Mouse (Mus musculus): Measurements from ENCODE around the gene Camsap2. TPM values are rescaled to one million over a fixed set of nuclear protein-coding genes. Genes with fewer than 3 reads are reported as not detected.

Camsap2 gene
- 59.5 and 62.9 TPM in 2 replicates for polyA plus RNA-seq (2014; fragmentation: Nextera tagmentation; extraction: Ambion mirVana)

DNA sequence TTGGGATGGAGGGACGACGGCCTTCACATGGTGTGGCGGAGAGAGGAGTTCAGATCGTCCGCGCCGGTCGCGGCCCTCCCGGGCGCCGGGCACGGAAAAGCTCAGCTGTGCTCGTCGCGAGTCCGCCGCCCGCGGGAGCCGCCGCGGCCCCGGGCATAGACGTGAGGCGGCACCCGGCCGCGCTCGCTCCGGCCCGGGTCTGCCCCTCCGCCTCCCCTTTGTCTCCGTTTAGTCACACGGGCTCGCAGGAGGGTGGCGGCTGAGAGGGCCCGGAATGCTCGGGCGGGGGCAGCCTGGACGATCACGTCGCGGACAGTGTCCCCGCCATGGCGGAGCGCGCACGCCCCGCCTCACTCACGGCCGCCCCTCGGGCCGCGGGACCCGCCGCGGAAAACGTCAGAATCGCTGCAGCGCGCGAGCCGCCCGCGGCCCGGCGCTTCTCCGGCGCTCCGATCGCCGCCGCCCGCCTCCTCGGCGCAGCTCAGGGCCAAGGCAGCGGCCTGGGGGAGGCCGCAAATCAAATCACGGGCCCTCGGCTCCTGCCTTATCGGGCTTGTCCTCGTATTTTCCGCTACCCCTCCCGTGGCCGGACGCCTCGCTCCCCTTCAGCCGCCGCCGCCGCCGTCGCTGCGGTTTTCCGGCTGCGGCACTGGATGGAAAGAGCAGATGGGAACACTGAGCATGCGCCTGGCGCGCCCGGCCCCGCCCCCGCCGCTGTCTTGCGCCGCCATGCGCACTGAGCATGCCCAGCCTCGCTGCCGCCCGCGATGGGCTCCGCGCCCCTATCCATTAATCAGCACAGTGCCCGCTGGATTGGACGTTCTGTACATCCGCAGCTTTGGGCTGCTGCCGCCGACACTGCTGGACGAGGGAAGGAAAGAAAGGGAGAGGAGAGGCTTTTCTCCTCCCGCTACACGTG, at the start of gene Camsap2:
TSS of gene Camsap2 (minus strand) at position 651 of the 919 bp plus-strand sequence.
- H3K27me3 ChIP-seq (ENCODE audit: control insufficient read depth, insufficient read depth, low read length), result no peaks in the 10 kb centered on the region
- under 1% methylated on average over 113 of the region's 121 CpGs for WGBS
- peak; percentile 97 for ATAC-seq (ENCODE audit: low FRiP score)

GRCm38 (mm10) chr1:136395073-136395472, 49.2 kb upstream of the Camsap2 start:
- H3K4me3 ChIP-seq (replicated peaks; ENCODE audit: low read length), result no peak overlapping the region
- H3K9ac ChIP-seq, result no peak overlapping the region
- H3K36me3 ChIP-seq (replicated peaks; ENCODE audit: control insufficient read depth, insufficient read depth), result no peaks in the 10 kb centered on the region
- no peak for DNase-seq (ENCODE audit: low spot score)
- 53% methylated on average over 5 of the region's 5 CpGs for WGBS
- ATAC-seq (ENCODE audit: low FRiP score), result no peak
- H3K4me2 ChIP-seq (replicated peaks), result peak overlapping the region; percentile 33
- H3K27ac ChIP-seq, result no peak overlapping the region
- no peaks in the 10 kb centered on the region for H3K9me3 ChIP-seq (ENCODE audit: control insufficient read depth, low read length)
- H3K27me3 ChIP-seq (ENCODE audit: control insufficient read depth, insufficient read depth, low read length), result no peaks in the 10 kb centered on the region
- 0 out of 2 replicates have a peak, but pooled peaks cover 3% of the 10 kb centered on the region for H3K4me1 ChIP-seq (replicated peaks; ENCODE audit: control insufficient read depth, insufficient read depth, low read length)

More for the DNA sequence above, at the start of gene Camsap2:
- Histone ChIP-seq H3K4me1 (replicated peaks; ENCODE audit: control insufficient read depth, insufficient read depth, low read length) (peaks cover 29% of the 10 kb centered on the region), H3K4me3 (replicated peaks; ENCODE audit: low read length) (peak within 1 kb of the TSS; percentile 96), H3K36me3 (replicated peaks; ENCODE audit: control insufficient read depth, insufficient read depth) (no peaks in the 10 kb centered on the region), H3K9ac (peak within 1 kb of the TSS; percentile 98), H3K4me2 (replicated peaks) (peak within 1 kb of the TSS; percentile 82), H3K9me3 (ENCODE audit: control insufficient read depth, low read length) (no peaks in the 10 kb centered on the region), H3K27ac (peak within 1 kb of the TSS; percentile 99)
- peak; percentile 97 for DNase-seq (ENCODE audit: low spot score)

GRCm38 (mm10) chr1:136394506-136394905, 48.6 kb upstream of the Camsap2 start:
- DNase-seq (ENCODE audit: low spot score) (peak; percentile 49), ATAC-seq (ENCODE audit: low FRiP score) (no peak; the same call in 1 of the 2 replicates)
- H3K4me1 ChIP-seq (replicated peaks; ENCODE audit: control insufficient read depth, insufficient read depth, low read length), result 0 out of 2 replicates have a peak, but pooled peaks cover 3% of the 10 kb centered on the region
- no peaks in the 10 kb centered on the region for H3K36me3 ChIP-seq (replicated peaks; ENCODE audit: control insufficient read depth, insufficient read depth)
- WGBS, result 38% methylated on average over 10 of the region's 10 CpGs
- no peak overlapping the region for H3K27ac ChIP-seq
- no peaks in the 10 kb centered on the region for H3K27me3 ChIP-seq (ENCODE audit: control insufficient read depth, insufficient read depth, low read length)
- H3K9ac ChIP-seq, result no peak overlapping the region
- H3K9me3 ChIP-seq (ENCODE audit: control insufficient read depth, low read length), result no peaks in the 10 kb centered on the region
- H3K4me3 ChIP-seq (replicated peaks; ENCODE audit: low read length), result no peak overlapping the region
- H3K4me2 ChIP-seq (replicated peaks), result peak overlapping the region; percentile 33

DNA sequence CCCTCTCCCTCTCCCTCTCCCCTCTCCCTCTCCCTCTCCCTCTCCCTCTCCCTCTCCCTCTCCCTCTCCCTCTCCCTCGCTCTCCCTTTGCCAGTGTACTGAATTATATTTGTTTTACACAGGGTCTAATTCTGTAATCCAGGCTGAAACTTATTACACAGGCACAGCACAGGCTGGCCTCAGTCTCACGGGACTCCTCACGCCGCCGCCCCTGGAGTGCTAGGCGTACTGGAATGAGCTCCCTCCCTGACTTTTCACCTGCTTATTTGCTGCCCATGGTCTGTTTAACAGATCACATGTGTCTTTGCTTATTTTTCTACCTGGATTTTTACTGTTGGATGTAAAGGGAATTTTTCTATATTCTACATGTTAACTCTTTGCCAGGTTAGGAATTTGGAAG, 41.0 kb upstream of the Camsap2 start:
- no peaks in the 10 kb centered on the region for H3K27me3 ChIP-seq (ENCODE audit: control insufficient read depth, insufficient read depth, low read length)
- H3K4me2 ChIP-seq (replicated peaks), result no peak overlapping the region
- H3K4me1 ChIP-seq (replicated peaks; ENCODE audit: control insufficient read depth, insufficient read depth, low read length), result no peaks in the 10 kb centered on the region
- H3K4me3 ChIP-seq (replicated peaks; ENCODE audit: low read length), result no peak overlapping the region
- H3K27ac ChIP-seq, result no peak overlapping the region
- H3K9ac ChIP-seq, result no peak overlapping the region
- DNase-seq (ENCODE audit: low spot score) (no peak), ATAC-seq (ENCODE audit: low FRiP score) (no peak)
- no peaks in the 10 kb centered on the region for H3K36me3 ChIP-seq (replicated peaks; ENCODE audit: control insufficient read depth, insufficient read depth)
- H3K9me3 ChIP-seq (ENCODE audit: control insufficient read depth, low read length), result no peaks in the 10 kb centered on the region; the same call in 1 of the 2 replicates
- WGBS, result 33% methylated on average over 6 of the region's 6 CpGs

GRCm38 (mm10) chr1:136381583-136381982, 35.7 kb upstream of the Camsap2 start:
- ATAC-seq (ENCODE audit: low FRiP score) (no peak), DNase-seq (ENCODE audit: low spot score) (no peak)
- WGBS, result 80% methylated on average over 5 of the region's 5 CpGs
- no peaks in the 10 kb centered on the region for H3K4me1 ChIP-seq (replicated peaks; ENCODE audit: control insufficient read depth, insufficient read depth, low read length)
- no peak overlapping the region for H3K4me2 ChIP-seq (replicated peaks)
- H3K36me3 ChIP-seq (replicated peaks; ENCODE audit: control insufficient read depth, insufficient read depth), result no peaks in the 10 kb centered on the region
- no peaks in the 10 kb centered on the region for H3K27me3 ChIP-seq (ENCODE audit: control insufficient read depth, insufficient read depth, low read length)
- H3K9ac ChIP-seq, result no peak overlapping the region
- no peak overlapping the region for H3K4me3 ChIP-seq (replicated peaks; ENCODE audit: low read length)
- no peak overlapping the region for H3K27ac ChIP-seq
- H3K9me3 ChIP-seq (ENCODE audit: control insufficient read depth, low read length), result no peaks in the 10 kb centered on the region; the same call in 1 of the 2 replicates

DNA sequence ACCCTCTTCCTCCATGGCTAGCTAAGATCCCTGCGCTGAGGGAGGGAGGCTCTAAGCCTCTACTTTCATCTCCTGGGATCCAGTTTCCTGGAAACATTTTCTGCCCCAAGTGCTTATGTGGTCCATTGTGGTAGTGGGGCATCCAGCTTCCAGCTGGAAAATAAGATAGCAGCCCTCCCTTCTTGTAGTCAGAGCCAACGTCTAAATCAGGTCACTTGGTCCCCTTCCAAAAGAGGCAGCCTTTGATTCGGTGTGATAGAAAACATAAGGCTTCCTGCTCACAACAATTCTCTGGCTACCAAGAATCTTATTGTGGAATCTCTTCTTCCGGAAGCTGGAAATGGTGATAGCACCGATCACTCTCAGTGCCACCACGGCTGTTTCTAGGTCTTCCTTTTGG, 35.3 kb upstream of the Camsap2 start:
- no peak for ATAC-seq (ENCODE audit: low FRiP score)
- Histone ChIP-seq H3K9ac (no peak overlapping the region), H3K9me3 (ENCODE audit: control insufficient read depth, low read length) (no peaks in the 10 kb centered on the region; the same call in 1 of the 2 replicates), H3K27ac (no peak overlapping the region), H3K27me3 (ENCODE audit: control insufficient read depth, insufficient read depth, low read length) (no peaks in the 10 kb centered on the region), H3K4me3 (replicated peaks; ENCODE audit: low read length) (no peak overlapping the region), H3K4me2 (replicated peaks) (no peak overlapping the region), H3K4me1 (replicated peaks; ENCODE audit: control insufficient read depth, insufficient read depth, low read length) (no peaks in the 10 kb centered on the region), H3K36me3 (replicated peaks; ENCODE audit: control insufficient read depth, insufficient read depth) (no peaks in the 10 kb centered on the region)
- WGBS, result 76% methylated on average over 6 of the region's 6 CpGs
- DNase-seq (ENCODE audit: low spot score), result no peak

GRCm38 (mm10) chr1:136380606-136381005, 34.7 kb upstream of the Camsap2 start:
- H3K4me2 ChIP-seq (replicated peaks), result no peak overlapping the region
- no peak overlapping the region for H3K27ac ChIP-seq
- no peaks in the 10 kb centered on the region for H3K27me3 ChIP-seq (ENCODE audit: control insufficient read depth, insufficient read depth, low read length)
- no peak overlapping the region for H3K9ac ChIP-seq
- H3K4me3 ChIP-seq (replicated peaks; ENCODE audit: low read length), result no peak overlapping the region
- WGBS, result 90% methylated on average over 8 of the region's 8 CpGs
- no peaks in the 10 kb centered on the region for H3K36me3 ChIP-seq (replicated peaks; ENCODE audit: control insufficient read depth, insufficient read depth)
- H3K9me3 ChIP-seq (ENCODE audit: control insufficient read depth, low read length), result no peaks in the 10 kb centered on the region; the same call in 1 of the 2 replicates
- ATAC-seq (ENCODE audit: low FRiP score) (no peak), DNase-seq (ENCODE audit: low spot score) (no peak)
- H3K4me1 ChIP-seq (replicated peaks; ENCODE audit: control insufficient read depth, insufficient read depth, low read length), result no peaks in the 10 kb centered on the region

- 91% methylated on average over 4 of the region's 4 CpGs for WGBS
- Histone ChIP-seq H3K36me3 (replicated peaks; ENCODE audit: control insufficient read depth, insufficient read depth) (no peaks in the 10 kb centered on the region), H3K4me1 (replicated peaks; ENCODE audit: control insufficient read depth, insufficient read depth, low read length) (no peaks in the 10 kb centered on the region), H3K9ac (no peak overlapping the region), H3K4me2 (replicated peaks) (no peak overlapping the region), H3K27me3 (ENCODE audit: control insufficient read depth, insufficient read depth, low read length) (no peaks in the 10 kb centered on the region), H3K9me3 (ENCODE audit: control insufficient read depth, low read length) (no peaks in the 10 kb centered on the region; the same call in 1 of the 2 replicates), H3K4me3 (replicated peaks; ENCODE audit: low read length) (no peak overlapping the region), H3K27ac (no peak overlapping the region)
- DNase-seq (ENCODE audit: low spot score) (no peak), ATAC-seq (ENCODE audit: low FRiP score) (no peak)
These were observed 34.3 kb upstream of the Camsap2 start for GRCm38 (mm10) chr1:136380161-136380560.

- no peak for ATAC-seq (ENCODE audit: low FRiP score)
- no peak overlapping the region for H3K4me2 ChIP-seq (replicated peaks)
- no peaks in the 10 kb centered on the region; the same call in 1 of the 2 replicates for H3K9me3 ChIP-seq (ENCODE audit: control insufficient read depth, low read length)
- no peaks in the 10 kb centered on the region for H3K36me3 ChIP-seq (replicated peaks; ENCODE audit: control insufficient read depth, insufficient read depth)
- H3K27me3 ChIP-seq (ENCODE audit: control insufficient read depth, insufficient read depth, low read length), result no peaks in the 10 kb centered on the region
- no peaks in the 10 kb centered on the region for H3K4me1 ChIP-seq (replicated peaks; ENCODE audit: control insufficient read depth, insufficient read depth, low read length)
- H3K4me3 ChIP-seq (replicated peaks; ENCODE audit: low read length), result no peak overlapping the region
- WGBS, result 87% methylated on average over 7 of the region's 7 CpGs
- no peak overlapping the region for H3K27ac ChIP-seq
- no peak for DNase-seq (ENCODE audit: low spot score)
- H3K9ac ChIP-seq, result no peak overlapping the region
These were observed 33.4 kb upstream of the Camsap2 start for GRCm38 (mm10) chr1:136379261-136379660.
